Comparison of ENCODE assay signal across 22 mouse cellular contexts in the genomic region with DNA sequence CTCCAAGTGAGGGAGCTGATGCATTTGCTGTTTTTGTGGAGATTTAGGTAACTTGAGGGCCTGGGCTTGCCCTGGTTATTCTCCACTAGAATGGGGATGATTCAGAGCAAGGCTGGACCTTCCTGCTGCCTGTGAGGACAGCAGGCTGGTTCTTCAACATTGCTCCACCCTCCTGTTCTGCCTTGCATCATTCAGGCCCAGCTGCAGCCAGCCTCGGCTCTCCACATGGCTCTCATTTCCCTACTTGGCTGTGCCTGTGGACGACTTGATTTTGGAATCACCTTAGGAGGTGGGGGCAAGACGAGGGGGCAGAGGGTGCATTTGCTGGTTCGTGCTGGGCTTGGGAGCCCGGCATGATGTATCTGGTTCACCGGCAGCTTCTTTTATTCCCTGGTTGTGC. TPM values are rescaled to one million over a fixed set of nuclear protein-coding genes. Genes with fewer than 3 reads are reported as not detected.
DNase-seq lines count a peak whose midpoint lies in the region; ATAC-seq and TF ChIP-seq lines count a peak whose summit lies in the region.
"Had no signal": no experiment of that assay in that cellular context is flagged by ENCODE, and none has a peak within 500 bp of the region (broad histone marks: within the 10 kb centered on the region; RNA-seq: fewer than 3 reads in every experiment).

No protein-coding gene starts in this region.

- no peaks in the 10 kb centered on the region for H3K27me3 ChIP-seq in heart, adult 2 months (ENCODE audit: control insufficient read depth, insufficient read depth, low read length)
- no peaks in the 10 kb centered on the region; the same call in 1 of the 2 replicates for H3K27me3 ChIP-seq in heart, embryonic 10.5 days (ENCODE audit: insufficient read depth, poor library complexity, severe bottlenecking)
- no peaks in the 10 kb centered on the region for H3K27me3 ChIP-seq in limb, embryonic 12.5 days
- H3K27me3 ChIP-seq: embryonic facial prominence, embryonic 12.5 days; limb, embryonic 15.5 days; midbrain, embryonic 12.5 days; Patski; stomach, embryonic 15.5 days had no signal

- no peak for TF ChIP-seq EP300 in heart, adult 2 months (IDR thresholded peaks at IDR 0.05; ENCODE audit: insufficient read depth, low read depth, low read length)

- no peak for ATAC-seq in limb, embryonic 12.5 days (ENCODE audit: insufficient number of reproducible peaks, insufficient read depth, low FRiP score, low TSS enrichment, low read depth)
- ATAC-seq: activated CD4-positive, CD25-positive, alpha-beta regulatory T cell, adult 4 months; forebrain, embryonic 16.5 days; Patski had no signal

- H3K4me1 ChIP-seq in heart, adult 2 months (ENCODE audit: control insufficient read depth, insufficient read depth, low read length), result peaks cover 3% of the 10 kb centered on the region
- H3K4me1 ChIP-seq in heart, embryonic 10.5 days, result no peaks in the 10 kb centered on the region
- H3K4me1 ChIP-seq in limb, embryonic 12.5 days (replicated peaks), result peaks cover 12% of the 10 kb centered on the region
- H3K4me1 ChIP-seq: midbrain, embryonic 12.5 days; stomach, embryonic 15.5 days had no signal

- intact Hi-C loops in heart, adult 2 months (cut with DNase I), result no loop called here

- no peak for TF ChIP-seq CTCF in heart, adult 2 months (IDR thresholded peaks at IDR 0.05)

- no peak overlapping the region for H3K9ac ChIP-seq in heart, adult 2 months (ENCODE audit: low read depth, low read length)
- H3K9ac ChIP-seq in limb, embryonic 12.5 days (replicated peaks), result no peak overlapping the region
- H3K9ac ChIP-seq: embryonic facial prominence, embryonic 12.5 days; limb, embryonic 15.5 days; midbrain, embryonic 12.5 days; stomach, embryonic 15.5 days had no signal

- H3K79me2 ChIP-seq in heart, adult 2 months (replicated peaks; ENCODE audit: control insufficient read depth, insufficient read depth, low read length), result no peaks in the 10 kb centered on the region; the same call in 1 of the 2 replicates

- H3K36me3 ChIP-seq in heart, adult 2 months (ENCODE audit: control insufficient read depth, insufficient read depth, low read length), result no peaks in the 10 kb centered on the region; the same call in 1 of the 2 replicates
- H3K36me3 ChIP-seq in heart, embryonic 10.5 days, result no peaks in the 10 kb centered on the region
- no peaks in the 10 kb centered on the region for H3K36me3 ChIP-seq in limb, embryonic 12.5 days
- H3K36me3 ChIP-seq: embryonic facial prominence, embryonic 12.5 days; limb, embryonic 15.5 days; midbrain, embryonic 12.5 days; stomach, embryonic 15.5 days had no signal

- 73% methylated on average over 6 of the region's 6 CpGs for WGBS in heart, adult 2 months
- 76% methylated on average over 6 of the region's 6 CpGs for WGBS in heart, embryonic 10.5 days
- 59% methylated on average over 6 of the region's 6 CpGs for WGBS in limb, embryonic 12.5 days

- no peak overlapping the region for H3K4me2 ChIP-seq in limb, embryonic 12.5 days
- H3K4me2 ChIP-seq: embryonic facial prominence, embryonic 12.5 days; limb, embryonic 15.5 days; midbrain, embryonic 12.5 days; stomach, embryonic 15.5 days had no signal

- peak; percentile 58 to 62 for DNase-seq in heart, adult 2 months
- DNase-seq in heart, embryonic 10.5 days (ENCODE audit: low spot score), result no peak
- peak; percentile 61 for DNase-seq in 3T3-L1 (ENCODE audit: low read depth, low spot score)
- peak; percentile 17 to 23 for DNase-seq in gastrocnemius, adult 8-10 months (ENCODE audit: low spot score in 2 of 2)
- DNase-seq in spleen, postnatal 4 days (ENCODE audit: low spot score in 2 of 2), result no peak
- no peak for DNase-seq in right cerebral cortex, postnatal 25 days
- DNase-seq: adrenal gland, postnatal 14 days; cerebellum, adult 2 months; kidney, adult 8-10 months; kidney, postnatal 4 days had no signal

- no peak for TF ChIP-seq POLR2A in heart, adult 2 months (IDR thresholded peaks at IDR 0.05; ENCODE audit: insufficient read depth, low read depth, low read length)

- H3K9me3 ChIP-seq in heart, embryonic 10.5 days, result no peaks in the 10 kb centered on the region
- no peaks in the 10 kb centered on the region for H3K9me3 ChIP-seq in limb, embryonic 12.5 days
- H3K9me3 ChIP-seq: embryonic facial prominence, embryonic 12.5 days; limb, embryonic 15.5 days; midbrain, embryonic 12.5 days; stomach, embryonic 15.5 days had no signal

- H3K4me3 ChIP-seq in heart, adult 2 months, result no peak overlapping the region
- no peak overlapping the region for H3K4me3 ChIP-seq in heart, embryonic 10.5 days
- H3K4me3 ChIP-seq in limb, embryonic 12.5 days (replicated peaks), result no peak overlapping the region
- H3K4me3 ChIP-seq: embryonic facial prominence, embryonic 12.5 days; limb, embryonic 15.5 days; midbrain, embryonic 12.5 days; stomach, embryonic 15.5 days had no signal

- H3K27ac ChIP-seq in heart, adult 2 months, result peak overlapping the region; percentile 15; the same call in 1 of the 2 replicates
- H3K27ac ChIP-seq in heart, embryonic 10.5 days, result no peak overlapping the region
- 0 out of 2 replicates have a peak overlapping the region, but pooled peaks have one; percentile 4 for H3K27ac ChIP-seq in limb, embryonic 12.5 days
- H3K27ac ChIP-seq: embryonic facial prominence, embryonic 12.5 days; limb, embryonic 15.5 days; midbrain, embryonic 12.5 days; stomach, embryonic 15.5 days had no signal

RNA-seq across cellular contexts. Expression of gene Bmp6, which starts 53.8 kb away (rescaled TPM):
- total RNA-seq in heart, adult 2 months (2021), result 10 to 100 TPM; 23.0 to 28.8 TPM
- 19.3 and 30.3 TPM in 2 replicates for polyA plus RNA-seq in heart, adult 2 months (2012; rRNA removed)
- polyA plus RNA-seq in heart, embryonic 10.5 days (2016; fragmentation: Nextera tagmentation; extraction: Ambion mirVana), result 1.1 and 2.1 TPM in 2 replicates
- 10 to 100 TPM in 2 of 4 experiments, 1 to 10 TPM in 2; 5.0 to 11.7 (median 9.3) TPM for total RNA-seq in gastrocnemius, adult 8-10 months (2022)
- polyA plus RNA-seq in limb, embryonic 12.5 days (2016; fragmentation: Nextera tagmentation; extraction: Ambion mirVana), result 0.75 and 1.4 TPM in 2 replicates
- total RNA-seq: common myeloid progenitor, adult 5-6 weeks; hematopoietic stem cell, adult 5-6 weeks; neutrophil, adult 5-6 weeks had no signal
- polyA plus RNA-seq: activated CD4-positive, CD25-positive, alpha-beta regulatory T cell, adult 4 months; C2C12 had no signal

Comparison
In these comparisons a context has a peak if more than half of its experiments do, and no peak if none do; other contexts are left out.
1. DNase-seq: peak in heart, adult 2 months (2 of 2), 3T3-L1 (single experiment) and gastrocnemius, adult 8-10 months (2 of 2); none in heart, embryonic 10.5 days (single experiment), spleen, postnatal 4 days (0 of 2) and right cerebral cortex, postnatal 25 days (single experiment).